Mouse (Mus musculus) frontal cortex, postnatal 25 days (tissue): ENCODE data around the gene Nppb.

Experiments used
- DNase-seq, 2 experiments: peaks; one replicate each; pipeline ENCODE4 v3.0.0; 2022; ENCODE audit warnings: low spot score in 2 of 2

Nppb gene

GRCm38 (mm10) chr4:147976237-147976636 is 9.4 kb upstream of the Nppb start:
- DNase-seq = no peak

- no peak for DNase-seq
These were observed 7.9 kb upstream of the Nppb start for GRCm38 (mm10) chr4:147977726-147978125.

GRCm38 (mm10) chr4:147978391-147978790 is 7.2 kb upstream of the Nppb start:
- DNase-seq = no peak

GRCm38 (mm10) chr4:147979441-147979860 is 6.1 kb upstream of the Nppb start:
- DNase-seq = no peak

- DNase-seq = no peak
These were observed 8.0 kb downstream of the Nppb start for GRCm38 (mm10) chr4:147993571-147994095.

GRCm38 (mm10) chr4:147995311-147995710 is 9.7 kb downstream of the Nppb start:
- no peak for DNase-seq

GRCm38 (mm10) chr4:148000202-148000772 is 14.7 kb downstream of the Nppb start, which contains the start of gene Nppa:
Gene Nppa (plus strand): TSS chr4:148000722.
- DNase-seq = no peak

GRCm38 (mm10) chr4:148001013-148001789 is 15.6 kb downstream of the Nppb start:
- no peak for DNase-seq

GRCm38 (mm10) chr4:148001866-148002265 is 16.3 kb downstream of the Nppb start:
- DNase-seq = no peak

- DNase-seq = no peak
These were observed 18.8 kb downstream of the Nppb start for GRCm38 (mm10) chr4:148004361-148004760.

GRCm38 (mm10) chr4:148008412-148008811 is 22.8 kb downstream of the Nppb start:
- peak; percentile 34 to 52 for DNase-seq

- DNase-seq = no peak
These were observed 24.1 kb downstream of the Nppb start for GRCm38 (mm10) chr4:148009641-148010040.

GRCm38 (mm10) chr4:148011332-148011731 is 25.7 kb downstream of the Nppb start:
- DNase-seq = no peak

GRCm38 (mm10) chr4:148012216-148012615 is 26.6 kb downstream of the Nppb start:
- DNase-seq = no peak

- DNase-seq = no peak
These were observed 29.8 kb downstream of the Nppb start for GRCm38 (mm10) chr4:148015418-148015817.

- DNase-seq = no peak
These were observed 31.4 kb downstream of the Nppb start for GRCm38 (mm10) chr4:148016981-148017380.

GRCm38 (mm10) chr4:148018410-148018809 is 32.8 kb downstream of the Nppb start:
- no peak for DNase-seq

- DNase-seq = no peak
These were observed 38.4 kb downstream of the Nppb start for GRCm38 (mm10) chr4:148024003-148024402.

GRCm38 (mm10) chr4:148029297-148029696 is 43.7 kb downstream of the Nppb start:
- DNase-seq = no peak

- DNase-seq = no peak
These were observed 44.9 kb downstream of the Nppb start for GRCm38 (mm10) chr4:148030506-148030905.

- DNase-seq = no peak
These were observed 48.3 kb downstream of the Nppb start for GRCm38 (mm10) chr4:148033858-148034410.

- DNase-seq = no peak
These were observed 49.9 kb downstream of the Nppb start for GRCm38 (mm10) chr4:148035440-148035839.
